Mouse (Mus musculus): ENCODE measurements around the gene Nmt1. TPM values are rescaled to one million over a fixed set of nuclear protein-coding genes. Genes with fewer than 3 reads are reported as not detected.

Gene Nmt1
- total RNA-seq, 2 experiments from 2014 or later, result 65.2 to 68.7 TPM

Small RNA genes within 50 kb of the gene (microRNA-seq; reads per million reads assigned to microRNA genes)
- 0 reads per million in 2 experiments for gene Mir6931 (ENCODE audit: borderline number of aligned reads in 2 of 2)

Other genes starting within 250 kb of the Nmt1 start
- gene Gjc1, start 208.5 kb upstream of the Nmt1 start, total RNA-seq (2021), result 10 to 100 TPM; 23.6 to 33.0 TPM
- 10 to 100 TPM; 12.7 to 17.0 TPM for gene Higd1b, start 192.3 kb upstream of the Nmt1 start, total RNA-seq (2021)
- gene Eftud2, start 147.2 kb upstream of the Nmt1 start, total RNA-seq (2021), result 10 to 100 TPM; 32.7 to 37.9 TPM
- not detected for gene Ccdc103, start 147.0 kb upstream of the Nmt1 start, total RNA-seq (2021)
- not detected for gene Fam187a, start 143.0 kb upstream of the Nmt1 start, total RNA-seq (2021)
- under 1 TPM; 0.19 to 0.31 TPM for gene Gfap, start 127.3 kb upstream of the Nmt1 start, total RNA-seq (2021)
- under 1 TPM; 0.42 to 0.79 TPM for gene Kif18b, start 103.1 kb upstream of the Nmt1 start, total RNA-seq (2021)
- not detected for gene C1ql1, start 81.5 kb upstream of the Nmt1 start, total RNA-seq (2021)
- gene Dcakd, start 143 bp downstream of the Nmt1 start, total RNA-seq (2021), result 10 to 100 TPM; 70.4 to 81.3 TPM
- gene Plcd3, start 73.5 kb downstream of the Nmt1 start, total RNA-seq (2021), result 10 to 100 TPM; 16.1 to 18.3 TPM
- 10 to 100 TPM; 37.4 to 41.4 TPM for gene Acbd4, start 73.5 kb downstream of the Nmt1 start, total RNA-seq (2021)
- 10 to 100 TPM; 18.0 to 20.5 TPM for gene Hexim1, start 88.0 kb downstream of the Nmt1 start, total RNA-seq (2021)
- 1 to 10 TPM; 2.0 to 2.1 TPM for gene Hexim2, start 104.2 kb downstream of the Nmt1 start, total RNA-seq (2021)
- gene Fmnl1, start 142.9 kb downstream of the Nmt1 start, total RNA-seq (2021), result 10 to 100 TPM; 12.4 to 20.9 TPM
- gene 1700023F06Rik, start 180.4 kb downstream of the Nmt1 start, total RNA-seq (2021), result not detected
- not detected for gene Spata32, start 190.2 kb downstream of the Nmt1 start, total RNA-seq (2021)
- gene Map3k14, start 239.3 kb downstream of the Nmt1 start, total RNA-seq (2021), result 1 to 10 TPM; 3.3 to 3.8 TPM